Mouse (Mus musculus) left cerebral cortex, adult 8-10 months (tissue): ENCODE measurements around the gene Rcn3. TPM values are rescaled to one million over a fixed set of nuclear protein-coding genes. Genes with fewer than 3 reads are reported as not detected.
"Not testable (repeated sequence)": the region's sequence is repeated elsewhere in the genome, so short reads cannot be mapped to it uniquely, and the experiment has no call there.

Source experiments
- DNase-seq, 2 experiments: peaks; one replicate each; pipeline ENCODE4 v3.0.0; 2022; ENCODE audit warnings: low spot score in 2 of 2
- total RNA-seq, 4 experiments: library from RNA; stranded (reverse); gene quantifications; 2 replicates each; pipeline ENCODE4 v1.2.4; 2022

Gene Rcn3
- 1 to 10 TPM; 5.7 to 8.3 (median 5.9) TPM for total RNA-seq

- no peak for DNase-seq
Measured at GRCm38 (mm10) chr7:45092048-45092447, at the start of gene Rcn3. Gene Rcn3, minus strand, starts transcription at chr7:45092221.

- DNase-seq: no peak
Measured at GRCm38 (mm10) chr7:45141319-45141718, 49.3 kb upstream of the Rcn3 start.

GRCm38 (mm10) chr7:45139904-45140723, 48.1 kb upstream of the Rcn3 start:
- DNase-seq: no peak

- DNase-seq: no peak
Measured at GRCm38 (mm10) chr7:45138403-45138802, 46.4 kb upstream of the Rcn3 start.

GRCm38 (mm10) chr7:45137171-45138006, 45.4 kb upstream of the Rcn3 start:
- DNase-seq: no peak

GRCm38 (mm10) chr7:45135993-45136567, 44.1 kb upstream of the Rcn3 start, which contains the start of the genes Gm45713 and Flt3l:
Gene Gm45713, minus strand, starts transcription at chr7:45136231.
Gene Flt3l, minus strand, starts transcription at chr7:45136432.
- DNase-seq: peak; percentile 74 to 88

GRCm38 (mm10) chr7:45135370-45135769, 43.3 kb upstream of the Rcn3 start:
- DNase-seq: no peak

- no peak for DNase-seq
Measured at GRCm38 (mm10) chr7:45134544-45135026, 42.6 kb upstream of the Rcn3 start.

- DNase-seq: no peak
Measured at GRCm38 (mm10) chr7:45133446-45134159, 41.6 kb upstream of the Rcn3 start.

GRCm38 (mm10) chr7:45131850-45132249, 39.8 kb upstream of the Rcn3 start:
- DNase-seq: no peak

- no peak for DNase-seq
Measured at GRCm38 (mm10) chr7:45129776-45130512, 37.9 kb upstream of the Rcn3 start.

- DNase-seq: no peak
Measured at GRCm38 (mm10) chr7:45129318-45129717, 37.3 kb upstream of the Rcn3 start.

- DNase-seq: peak; percentile 96 to 99
Measured at GRCm38 (mm10) chr7:45128624-45129246, 36.7 kb upstream of the Rcn3 start, which contains the start of gene Rpl13a. Gene Rpl13a, minus strand, starts transcription at chr7:45128761.

GRCm38 (mm10) chr7:45127700-45128224, 35.7 kb upstream of the Rcn3 start:
- DNase-seq: no peak

GRCm38 (mm10) chr7:45126844-45127699, 35.1 kb upstream of the Rcn3 start:
- no peak for DNase-seq

- DNase-seq: no peak
Measured at GRCm38 (mm10) chr7:45126147-45126843, 34.3 kb upstream of the Rcn3 start.

GRCm38 (mm10) chr7:45125649-45126048, 33.6 kb upstream of the Rcn3 start:
- DNase-seq: not testable (repeated sequence)

GRCm38 (mm10) chr7:45125144-45125600, 33.2 kb upstream of the Rcn3 start:
- no peak for DNase-seq
